Mouse (Mus musculus) lung, postnatal 0 days (tissue): ENCODE measurements around the gene Olfr1412.

ENCODE experiments used
- CTCF ChIP-seq: IDR thresholded peaks from 2 replicates; pipeline ENCODE4 v1.5.1; 2016; ENCODE audit warnings: antibody characterized with exemption, mild to moderate bottlenecking
- EP300 ChIP-seq: IDR thresholded peaks from 2 replicates; pipeline ENCODE4 v1.6.1; 2016; ENCODE audit warnings: antibody characterized with exemption, mild to moderate bottlenecking, control low read depth

DNA sequence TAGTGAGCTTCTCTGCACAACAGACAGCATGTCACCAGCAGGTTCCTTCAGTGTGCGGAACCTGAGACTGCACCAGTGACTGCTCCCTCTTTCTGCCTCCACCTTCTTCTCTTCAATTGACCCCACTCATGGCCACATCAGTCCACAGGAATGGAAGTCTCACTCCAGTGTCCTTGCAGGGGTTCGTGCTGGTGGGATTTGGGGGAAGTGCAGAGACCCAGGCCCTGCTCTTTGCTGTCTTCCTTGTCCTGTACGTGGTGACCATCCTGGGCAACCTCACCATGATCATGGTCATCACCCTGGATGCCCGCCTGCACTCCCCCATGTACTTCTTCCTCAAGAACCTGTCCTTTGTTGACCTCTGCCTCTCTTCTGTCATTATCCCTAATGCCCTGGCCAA lies 22.1 kb downstream of the Olfr1412 start:
- TF ChIP-seq CTCF (no peak), EP300 (no peak)
